Mouse (Mus musculus): ENCODE data around the gene Adamts2.

- no peak for TF ChIP-seq CTCF (IDR thresholded peaks at IDR 0.05; ENCODE audit: low read depth)
- TF ChIP-seq EP300 (IDR thresholded peaks at IDR 0.05; ENCODE audit: low read depth), result no peak
These were observed 67.9 kb downstream of the Adamts2 start for GRCm38 (mm10) chr11:50669542-50670362.

Data from liver, postnatal 0 days (tissue).